Mouse (Mus musculus) testis, adult 2 months (tissue): ENCODE measurements at regions not wholly inside any gene's neighbourhood (a gene's known extent, or its start where the extent isn't known, plus 50 kb on each side); places are given as distances from the start of the nearest gene placed in this dataset.

ENCODE experiments used
- H3K27ac ChIP-seq: fragments of 200-500 bp; 2 replicates; pipeline ENCODE4 v1.5.1; 2012; ENCODE audit warnings: low read depth, low read length; ENCODE audit not compliant: control insufficient read depth, insufficient read depth
- H3K27me3 ChIP-seq: fragments of 200-500 bp; 2 replicates; pipeline ENCODE4 v1.6.1; 2012; ENCODE audit warnings: mild to moderate bottlenecking, low read length, moderate library complexity; ENCODE audit not compliant: control insufficient read depth, insufficient read depth
- H3K36me3 ChIP-seq: fragments of 200-500 bp; 2 replicates; pipeline ENCODE4 v1.6.1; 2012; ENCODE audit warnings: mild to moderate bottlenecking, low read length; ENCODE audit not compliant: control insufficient read depth, insufficient read depth
- H3K4me1 ChIP-seq: fragments of 200-500 bp; 2 replicates; pipeline ENCODE4 v1.6.1; 2012; ENCODE audit warnings: low read length; ENCODE audit not compliant: control insufficient read depth, insufficient read depth
- H3K4me3 ChIP-seq: fragments of 200-500 bp; 2 replicates; pipeline ENCODE4 v1.5.1; 2012; ENCODE audit warnings: low read depth, mild to moderate bottlenecking, low read length, moderate library complexity, mixed read lengths; ENCODE audit not compliant: control insufficient read depth
- CTCF ChIP-seq: fragments of 200-500 bp; IDR thresholded peaks from 2 replicates; pipeline ENCODE4 v1.5.1; 2012; ENCODE audit warnings: low read depth, mild to moderate bottlenecking, inconsistent platforms, low read length, moderate library complexity; ENCODE audit not compliant: control insufficient read depth, insufficient read depth, insufficient replicate concordance
- POLR2A ChIP-seq: fragments of 200-500 bp; IDR thresholded peaks from 2 replicates; pipeline ENCODE4 v1.6.1; 2012; ENCODE audit warnings: low read depth, mild to moderate bottlenecking, inconsistent platforms, low read length, moderate library complexity; ENCODE audit not compliant: control insufficient read depth

- H3K27me3 ChIP-seq = no peaks in the 10 kb centered on the region
- no peak for TF ChIP-seq POLR2A
- no peak for TF ChIP-seq CTCF
- no peak overlapping the region for H3K27ac ChIP-seq
- peaks cover 7% of the 10 kb centered on the region for H3K4me1 ChIP-seq
- H3K36me3 ChIP-seq = no peaks in the 10 kb centered on the region
- H3K4me3 ChIP-seq = no peak overlapping the region; the same call in 1 of the 2 replicates
These were observed 91.3 kb upstream of the Vrk1 start for GRCm38 (mm10) chr12:105918775-105919174.

GRCm38 (mm10) chr12:105927210-105927609 lies 82.8 kb upstream of the Vrk1 start:
- Histone ChIP-seq H3K27me3 (no peaks in the 10 kb centered on the region), H3K36me3 (no peaks in the 10 kb centered on the region), H3K27ac (no peak overlapping the region), H3K4me1 (no peaks in the 10 kb centered on the region), H3K4me3 (no peak overlapping the region)
- peak; percentile 52; the same call in 1 of the 2 replicates for TF ChIP-seq CTCF
- no peak for TF ChIP-seq POLR2A

GRCm38 (mm10) chr12:105929456-105929921 lies 80.5 kb upstream of the Vrk1 start:
- no peaks in the 10 kb centered on the region for H3K27me3 ChIP-seq
- H3K4me1 ChIP-seq = no peaks in the 10 kb centered on the region
- H3K4me3 ChIP-seq = no peak overlapping the region
- no peaks in the 10 kb centered on the region for H3K36me3 ChIP-seq
- no peak overlapping the region for H3K27ac ChIP-seq
- no peak for TF ChIP-seq CTCF
- no peak for TF ChIP-seq POLR2A

- H3K27me3 ChIP-seq = no peaks in the 10 kb centered on the region
- TF ChIP-seq POLR2A (no peak), CTCF (no peak)
- H3K27ac ChIP-seq = no peak overlapping the region
- H3K36me3 ChIP-seq = no peaks in the 10 kb centered on the region
- H3K4me3 ChIP-seq = no peak overlapping the region
- peaks cover 5% of the 10 kb centered on the region for H3K4me1 ChIP-seq
These were observed 74.6 kb upstream of the Vrk1 start for GRCm38 (mm10) chr12:105935441-105935880.

GRCm38 (mm10) chr12:105936812-105937530 lies 73.1 kb upstream of the Vrk1 start:
- no peak for TF ChIP-seq POLR2A
- TF ChIP-seq CTCF = no peak
- Histone ChIP-seq H3K36me3 (no peaks in the 10 kb centered on the region), H3K4me3 (no peak overlapping the region), H3K27me3 (no peaks in the 10 kb centered on the region), H3K27ac (no peak overlapping the region), H3K4me1 (peaks cover 5% of the 10 kb centered on the region)

- Histone ChIP-seq H3K4me1 (no peaks in the 10 kb centered on the region), H3K36me3 (no peaks in the 10 kb centered on the region), H3K27me3 (no peaks in the 10 kb centered on the region), H3K4me3 (no peak overlapping the region), H3K27ac (no peak overlapping the region)
- TF ChIP-seq POLR2A (no peak), CTCF (no peak)
These were observed 67.6 kb upstream of the Vrk1 start for GRCm38 (mm10) chr12:105942136-105943076.

- Histone ChIP-seq H3K36me3 (no peaks in the 10 kb centered on the region), H3K4me1 (no peaks in the 10 kb centered on the region), H3K27me3 (no peaks in the 10 kb centered on the region), H3K4me3 (no peak overlapping the region), H3K27ac (no peak overlapping the region)
- no peak for TF ChIP-seq POLR2A
- TF ChIP-seq CTCF = no peak
These were observed 67.0 kb upstream of the Vrk1 start for GRCm38 (mm10) chr12:105943077-105943433.
